Mouse (Mus musculus) heart, postnatal 4 days (tissue): ENCODE data around the gene Prim1. TPM values are rescaled to one million over a fixed set of nuclear protein-coding genes. Genes with fewer than 3 reads are reported as not detected.

ENCODE experiments used
- total RNA-seq, 2 experiments: library from RNA; stranded (reverse); gene quantifications; 2 replicates each; pipeline ENCODE4 v1.2.3; 2021

Prim1 gene
- total RNA-seq, 2 experiments from 2014 or later = 30.0 to 31.1 TPM

Other genes starting within 250 kb of the Prim1 start
- under 1 TPM in 1 of 2 experiments, not detected in 1; 0.19 TPM for gene Rdh9, start 238.8 kb upstream of the Prim1 start, total RNA-seq
- not detected for gene Rdh16, start 214.0 kb upstream of the Prim1 start, total RNA-seq
- not detected for gene Rdh19, start 165.2 kb upstream of the Prim1 start, total RNA-seq
- gene Rdh16f2, start 148.7 kb upstream of the Prim1 start, total RNA-seq = not detected
- not detected for gene Rdh7, start 126.4 kb upstream of the Prim1 start, total RNA-seq
- gene Sdr9c7, start 116.7 kb upstream of the Prim1 start, total RNA-seq = not detected
- gene Hsd17b6, start 7.6 kb upstream of the Prim1 start, total RNA-seq = not detected
- gene Naca, start 20.4 kb downstream of the Prim1 start, total RNA-seq = 100 to 1,000 TPM; 738 to 766 TPM
- gene Ptges3, start 43.8 kb downstream of the Prim1 start, total RNA-seq = 100 to 1,000 TPM; 125 to 132 TPM
- 1,000 to 10,000 TPM; 6,416 to 6,613 TPM for gene Atp5b, start 68.1 kb downstream of the Prim1 start, total RNA-seq
- gene Baz2a, start 76.4 kb downstream of the Prim1 start, total RNA-seq = 10 to 100 TPM; 28.0 to 30.0 TPM
- gene Rbms2, start 165.1 kb downstream of the Prim1 start, total RNA-seq = 10 to 100 TPM; 95.9 to 97.3 TPM
- gene Gls2, start 179.3 kb downstream of the Prim1 start, total RNA-seq = 1 to 10 TPM in 1 of 2 experiments, under 1 TPM in 1; 0.48 to 1.2 TPM
- 10 to 100 TPM; 39.6 to 41.5 TPM for gene Spryd4, start 196.6 kb downstream of the Prim1 start, total RNA-seq
- gene Mip, start 210.7 kb downstream of the Prim1 start, total RNA-seq = not detected
- 10 to 100 TPM; 24.5 to 28.7 TPM for gene Timeless, start 216.9 kb downstream of the Prim1 start, total RNA-seq
- under 1 TPM in 1 of 2 experiments, not detected in 1; 0.29 TPM for gene Apon, start 238.9 kb downstream of the Prim1 start, total RNA-seq